Mouse (Mus musculus): ENCODE results near the gene Gorasp1. TPM values are rescaled to one million over a fixed set of nuclear protein-coding genes. Genes with fewer than 3 reads are reported as not detected.
A peak's percentile ranks its signal among the peaks of the same experiment; 100 is the strongest.

Gene Gorasp1
- total and polyA plus RNA-seq, 3 experiments, result 16.8 to 35.9 (median 32.2) TPM

DNA sequence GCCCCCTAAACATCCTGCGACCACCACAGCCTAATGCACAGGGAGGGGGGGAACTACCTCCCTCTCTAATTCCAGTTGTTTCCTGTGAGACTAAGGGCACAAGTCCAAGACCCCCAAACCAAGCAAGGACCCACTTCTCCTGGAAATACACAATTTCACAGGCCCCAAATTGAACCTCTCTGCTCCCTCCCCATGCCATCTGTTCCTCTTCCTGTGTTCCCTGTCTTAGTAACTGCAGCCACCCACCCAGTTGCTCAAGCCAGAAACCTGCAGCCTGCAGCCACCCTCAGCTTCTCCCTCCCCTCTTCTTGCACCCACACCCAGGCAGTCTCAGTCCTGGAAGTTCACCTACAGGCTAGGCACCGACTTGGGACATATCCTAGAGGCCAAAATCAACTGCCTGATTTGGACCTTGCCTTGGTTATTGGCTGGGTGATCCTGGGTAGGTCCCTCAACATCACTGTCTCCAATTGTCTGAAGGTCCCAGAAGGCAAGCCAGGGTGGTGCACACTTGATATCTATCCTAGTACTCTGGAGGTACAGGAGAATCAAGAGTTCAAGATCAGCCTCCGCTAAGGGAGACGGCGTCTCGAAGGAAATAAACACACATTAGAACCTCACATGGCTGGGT is 41.6 kb upstream of the Gorasp1 start:
- H3K79me2 ChIP-seq (replicated peaks; ENCODE audit: control insufficient read depth, insufficient read depth, low read length), result 0 out of 2 replicates have a peak, but pooled peaks cover 2% of the 10 kb centered on the region
- no peaks in the 10 kb centered on the region for H3K27me3 ChIP-seq (ENCODE audit: control insufficient read depth, insufficient read depth, low read length)
- peaks cover 3% of the 10 kb centered on the region; the same call in 1 of the 2 replicates for H3K36me3 ChIP-seq (ENCODE audit: control insufficient read depth, insufficient read depth, low read length)
- 65% methylated on average over 6 of the region's 6 CpGs for WGBS
- H3K4me1 ChIP-seq (ENCODE audit: control insufficient read depth, insufficient read depth, low read length), result peaks cover 43% of the 10 kb centered on the region
- TF ChIP-seq EP300 (IDR thresholded peaks at IDR 0.05; ENCODE audit: insufficient read depth, low read depth, low read length) (no peak), POLR2A (IDR thresholded peaks at IDR 0.05; ENCODE audit: insufficient read depth, low read depth, low read length) (no peak), CTCF (IDR thresholded peaks at IDR 0.05) (no peak)
- H3K27ac ChIP-seq, result peak overlapping the region; percentile 13
- DNase-seq, result no peak
- intact Hi-C loops (cut with DNase I), result no loop called here
- H3K4me3 ChIP-seq, result no peak overlapping the region
- H3K9ac ChIP-seq (ENCODE audit: low read depth, low read length), result no peak overlapping the region

DNA sequence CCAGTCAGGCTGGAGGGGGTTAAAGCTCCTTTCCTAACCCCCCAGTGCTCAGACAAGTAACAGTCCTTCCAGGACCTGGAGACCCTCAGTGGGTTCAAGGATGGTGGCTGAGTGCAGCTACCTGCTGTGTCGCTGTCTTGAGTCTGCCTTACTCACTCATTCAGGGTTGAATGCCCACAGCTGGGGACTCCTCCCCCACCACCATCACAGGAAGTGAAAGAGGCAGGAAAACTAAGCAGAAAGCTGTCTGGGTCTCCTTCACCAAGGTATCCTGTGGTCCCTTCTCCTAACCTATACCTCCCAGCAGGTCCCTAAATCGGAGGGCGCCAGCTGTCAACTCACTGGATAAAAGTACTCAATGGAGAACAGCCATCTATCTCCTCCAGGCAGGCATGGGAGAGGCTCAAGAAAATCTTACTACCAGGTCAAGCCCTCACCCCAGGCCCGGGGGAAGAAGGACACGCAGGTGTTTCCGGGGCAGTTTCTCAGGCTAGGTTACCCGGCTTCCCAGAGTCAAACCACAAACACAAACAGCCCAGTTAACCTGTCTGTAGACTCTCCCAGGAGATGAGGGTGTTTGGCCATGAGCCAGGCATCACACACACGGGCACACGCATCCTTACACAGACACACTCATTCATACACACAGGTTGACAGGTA is 40.9 kb upstream of the Gorasp1 start:
- intact Hi-C loops (cut with DNase I), result no loop called here
- TF ChIP-seq CTCF (IDR thresholded peaks at IDR 0.05), result no peak
- no peak for TF ChIP-seq EP300 (IDR thresholded peaks at IDR 0.05; ENCODE audit: insufficient read depth, low read depth, low read length)
- no peak for TF ChIP-seq POLR2A (IDR thresholded peaks at IDR 0.05; ENCODE audit: insufficient read depth, low read depth, low read length)
- DNase-seq, result peak in 1 of 2 experiments; percentile 55
- 41% methylated on average over 9 of the region's 9 CpGs for WGBS
- peak overlapping the region; percentile 20 for H3K27ac ChIP-seq
- no peak overlapping the region for H3K4me3 ChIP-seq
- peaks cover 43% of the 10 kb centered on the region for H3K4me1 ChIP-seq (ENCODE audit: control insufficient read depth, insufficient read depth, low read length)
- H3K79me2 ChIP-seq (replicated peaks; ENCODE audit: control insufficient read depth, insufficient read depth, low read length), result 0 out of 2 replicates have a peak, but pooled peaks cover 2% of the 10 kb centered on the region
- no peaks in the 10 kb centered on the region for H3K27me3 ChIP-seq (ENCODE audit: control insufficient read depth, insufficient read depth, low read length)
- peaks cover 3% of the 10 kb centered on the region; the same call in 1 of the 2 replicates for H3K36me3 ChIP-seq (ENCODE audit: control insufficient read depth, insufficient read depth, low read length)
- no peak overlapping the region for H3K9ac ChIP-seq (ENCODE audit: low read depth, low read length)

DNA sequence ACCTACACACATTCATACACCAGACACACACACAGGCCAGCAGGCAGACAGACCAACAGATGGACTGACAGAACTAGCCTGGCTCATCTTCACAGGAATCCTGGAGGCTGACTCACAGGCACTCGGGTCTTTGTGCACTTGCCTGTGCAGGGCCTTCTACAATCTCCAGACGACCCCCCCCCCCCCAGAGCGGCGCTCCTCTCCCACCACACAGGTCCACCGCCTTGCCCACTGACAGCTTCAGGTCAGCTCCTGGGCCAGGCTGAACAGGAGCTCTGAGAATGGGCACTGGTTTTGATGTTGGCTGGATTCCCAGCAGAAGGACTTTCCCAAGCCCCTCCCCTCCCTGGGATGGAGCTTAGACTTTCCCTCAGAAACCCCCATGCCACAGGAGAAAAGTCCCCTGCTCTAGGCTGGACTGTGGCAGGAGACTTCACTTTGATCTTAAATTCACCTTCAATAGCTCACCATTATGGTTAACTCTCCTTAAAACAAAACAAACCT is 40.2 kb upstream of the Gorasp1 start:
- TF ChIP-seq CTCF (IDR thresholded peaks at IDR 0.05), result no peak
- no peak for TF ChIP-seq POLR2A (IDR thresholded peaks at IDR 0.05; ENCODE audit: insufficient read depth, low read depth, low read length)
- no peak for TF ChIP-seq EP300 (IDR thresholded peaks at IDR 0.05; ENCODE audit: insufficient read depth, low read depth, low read length)
- no peak overlapping the region for H3K4me3 ChIP-seq
- peaks cover 3% of the 10 kb centered on the region; the same call in 1 of the 2 replicates for H3K36me3 ChIP-seq (ENCODE audit: control insufficient read depth, insufficient read depth, low read length)
- intact Hi-C loops (cut with DNase I), result no loop called here
- 8% methylated on average over 5 of the region's 5 CpGs for WGBS
- no peak for DNase-seq
- H3K4me1 ChIP-seq (ENCODE audit: control insufficient read depth, insufficient read depth, low read length), result peaks cover 43% of the 10 kb centered on the region
- H3K27me3 ChIP-seq (ENCODE audit: control insufficient read depth, insufficient read depth, low read length), result no peaks in the 10 kb centered on the region
- H3K27ac ChIP-seq, result peak overlapping the region; percentile 20; the same call in 1 of the 2 replicates
- H3K79me2 ChIP-seq (replicated peaks; ENCODE audit: control insufficient read depth, insufficient read depth, low read length), result 0 out of 2 replicates have a peak, but pooled peaks cover 2% of the 10 kb centered on the region
- no peak overlapping the region for H3K9ac ChIP-seq (ENCODE audit: low read depth, low read length)

DNA sequence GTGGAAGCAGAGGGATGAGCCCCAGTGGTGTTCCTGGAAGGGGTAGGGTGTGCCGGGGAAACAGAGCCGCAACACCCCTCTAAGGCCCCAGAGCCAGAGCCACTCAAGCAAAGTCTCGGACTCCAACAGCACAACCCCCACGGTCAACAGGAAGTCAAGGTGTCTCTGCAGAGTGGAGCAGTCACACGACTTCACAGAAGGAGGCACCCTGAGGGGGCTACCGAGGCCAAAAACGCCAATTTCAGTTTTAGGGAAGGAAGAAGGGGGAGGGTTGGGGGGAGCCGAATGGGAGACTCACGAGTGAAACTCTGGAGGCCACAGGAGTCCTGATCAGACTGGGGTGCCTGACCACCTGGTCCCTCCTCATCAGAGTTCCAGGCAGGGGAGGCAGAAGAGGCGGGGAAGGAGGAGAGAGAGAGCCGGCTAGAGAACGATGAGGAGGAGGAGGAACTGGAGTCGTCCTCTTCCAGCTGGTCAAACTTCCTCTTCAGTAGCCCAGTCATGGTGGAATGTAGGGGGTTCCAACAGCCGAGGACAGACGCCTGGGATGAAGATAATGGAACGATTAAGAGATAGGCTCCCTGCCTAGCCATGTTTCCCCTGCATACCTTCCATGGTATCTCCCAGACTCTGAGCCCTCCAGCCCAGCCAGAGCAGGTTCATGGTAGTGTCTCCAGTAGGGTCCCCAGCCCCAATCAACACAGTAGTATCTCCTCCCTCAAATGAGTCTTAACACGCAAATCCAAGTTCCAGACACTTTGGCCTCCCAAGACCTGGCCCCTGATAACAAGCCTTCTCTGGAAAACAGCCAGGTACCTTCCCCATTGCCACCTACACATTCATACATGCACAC is 39.6 kb upstream of the Gorasp1 start:
- no peak for DNase-seq
- intact Hi-C loops (cut with DNase I), result no loop called here
- Histone ChIP-seq H3K36me3 (ENCODE audit: control insufficient read depth, insufficient read depth, low read length) (peaks cover 5% of the 10 kb centered on the region), H3K27ac (no peak overlapping the region; the same call in 1 of the 2 replicates), H3K4me1 (ENCODE audit: control insufficient read depth, insufficient read depth, low read length) (peaks cover 42% of the 10 kb centered on the region), H3K79me2 (replicated peaks; ENCODE audit: control insufficient read depth, insufficient read depth, low read length) (0 out of 2 replicates have a peak, but pooled peaks cover 2% of the 10 kb centered on the region), H3K4me3 (no peak overlapping the region), H3K9ac (ENCODE audit: low read depth, low read length) (no peak overlapping the region), H3K27me3 (ENCODE audit: control insufficient read depth, insufficient read depth, low read length) (no peaks in the 10 kb centered on the region)
- TF ChIP-seq EP300 (IDR thresholded peaks at IDR 0.05; ENCODE audit: insufficient read depth, low read depth, low read length), result no peak
- TF ChIP-seq POLR2A (IDR thresholded peaks at IDR 0.05; ENCODE audit: insufficient read depth, low read depth, low read length), result no peak
- TF ChIP-seq CTCF (IDR thresholded peaks at IDR 0.05), result no peak
- WGBS, result 28% methylated on average over 17 of the region's 17 CpGs

DNA sequence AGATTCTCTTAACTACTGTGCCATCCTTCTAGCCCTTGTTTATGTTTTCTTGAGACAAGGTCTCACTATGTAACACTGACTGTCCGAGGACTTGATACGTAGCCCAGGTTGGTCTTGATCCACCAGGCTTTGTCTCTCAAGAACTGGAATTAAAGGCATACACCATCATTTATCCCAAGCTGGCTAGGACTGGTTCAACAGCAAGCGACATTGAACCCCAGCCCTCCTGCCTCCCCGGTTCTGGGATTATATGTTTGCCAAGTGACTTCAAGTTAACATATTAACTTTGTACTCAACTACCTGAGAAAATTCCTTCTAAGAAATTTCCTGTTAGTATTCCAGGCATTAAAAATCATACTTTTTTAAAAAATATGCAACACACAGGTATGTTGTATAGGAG is 37.9 kb upstream of the Gorasp1 start:
- no peak for TF ChIP-seq POLR2A (IDR thresholded peaks at IDR 0.05; ENCODE audit: insufficient read depth, low read depth, low read length)
- no peak for TF ChIP-seq CTCF (IDR thresholded peaks at IDR 0.05)
- TF ChIP-seq EP300 (IDR thresholded peaks at IDR 0.05; ENCODE audit: insufficient read depth, low read depth, low read length), result no peak
- H3K4me1 ChIP-seq (ENCODE audit: control insufficient read depth, insufficient read depth, low read length), result peaks cover 36% of the 10 kb centered on the region
- intact Hi-C loops (cut with DNase I), result no loop called here
- no peak overlapping the region for H3K4me3 ChIP-seq
- DNase-seq, result no peak
- H3K36me3 ChIP-seq (ENCODE audit: control insufficient read depth, insufficient read depth, low read length), result peaks cover 4% of the 10 kb centered on the region
- no peaks in the 10 kb centered on the region for H3K27me3 ChIP-seq (ENCODE audit: control insufficient read depth, insufficient read depth, low read length)
- H3K79me2 ChIP-seq (replicated peaks; ENCODE audit: control insufficient read depth, insufficient read depth, low read length), result 0 out of 2 replicates have a peak, but pooled peaks cover 2% of the 10 kb centered on the region
- H3K9ac ChIP-seq (ENCODE audit: low read depth, low read length), result no peak overlapping the region
- no peak overlapping the region for H3K27ac ChIP-seq
- 96% methylated on average over 4 of the region's 4 CpGs for WGBS

Data from heart, adult 2 months (tissue).